Mouse (Mus musculus): ENCODE measurements at regions not wholly inside any gene's neighbourhood (a gene's known extent, or its start where the extent isn't known, plus 50 kb on each side); places are given as distances from the start of the nearest gene placed in this dataset.

DNA sequence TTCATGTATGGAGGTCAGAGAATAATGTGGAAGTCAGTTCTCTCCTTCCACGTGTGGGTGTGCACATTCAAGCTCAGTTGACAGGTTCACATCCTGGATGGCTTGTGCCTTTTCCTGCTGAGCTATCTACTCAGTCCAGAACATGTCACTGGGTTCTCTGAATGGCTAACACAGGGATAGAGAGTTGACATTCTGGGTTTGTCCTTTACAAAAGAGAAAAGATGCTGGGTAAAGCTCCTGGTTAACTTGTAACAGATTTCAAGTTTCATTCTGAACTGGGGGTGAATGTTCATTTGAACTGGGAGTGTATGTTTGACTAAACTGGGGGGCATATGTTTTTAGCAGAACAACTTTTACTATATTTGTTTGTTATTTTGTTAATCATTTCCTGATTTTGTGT lies 133.0 kb downstream of the Tmem17 start:
- TF ChIP-seq CTCF (IDR thresholded peaks at IDR 0.05; ENCODE audit: borderline replicate concordance, extremely low read depth, insufficient read depth, insufficient read length) (no peak), POLR2A (IDR thresholded peaks at IDR 0.05; ENCODE audit: borderline replicate concordance, extremely low read depth, insufficient read depth, insufficient read length, poor library complexity, severe bottlenecking) (no peak)

Data from brain, embryonic 14.5 days (tissue).